Mouse (Mus musculus) stomach, postnatal 0 days (tissue): Measurements from ENCODE around the gene Chchd6.

Experiments
- CTCF ChIP-seq: IDR thresholded peaks from 2 replicates; pipeline ENCODE4 v1.5.1; 2016; ENCODE audit warnings: antibody characterized with exemption, low read depth, mild to moderate bottlenecking, moderate library complexity
- EP300 ChIP-seq: optimal IDR thresholded peaks from 2 replicates; pipeline ENCODE3; 2016; ENCODE audit warnings: antibody characterized with exemption

- TF ChIP-seq CTCF = no peak
- no peak for TF ChIP-seq EP300
These were observed 21.7 kb downstream of the Chchd6 start for GRCm38 (mm10) chr6:89573768-89574167.
